Mouse (Mus musculus): ENCODE data around the gene Cd47.

GRCm38 (mm10) chr16:49770320-49771189 lies 29.8 kb upstream of the Cd47 start:
- no peak for TF ChIP-seq CTCF (IDR thresholded peaks at IDR 0.05; ENCODE audit: low read depth)
- no peak for TF ChIP-seq EP300 (optimal IDR thresholded peaks at IDR 0.05)

Measured in stomach, postnatal 0 days (tissue).